Mouse (Mus musculus): Measurements from ENCODE around the gene Aqr.

Gene Aqr

GRCm38 (mm10) chr2:114060071-114060591 is 126.7 kb downstream of the Aqr start:
- DNase-seq (ENCODE audit: low read depth, low spot score), result peak; percentile 54

GRCm38 (mm10) chr2:114059608-114060007 is 127.2 kb downstream of the Aqr start:
- no peak for DNase-seq (ENCODE audit: low read depth, low spot score)

- peak; percentile 4 for DNase-seq (ENCODE audit: low read depth, low spot score)
These were observed 128.5 kb downstream of the Aqr start for GRCm38 (mm10) chr2:114058226-114058796.

GRCm38 (mm10) chr2:114057303-114057853 is 129.4 kb downstream of the Aqr start:
- peak; percentile 36 for DNase-seq (ENCODE audit: low read depth, low spot score)

GRCm38 (mm10) chr2:114054129-114054528 is 132.7 kb downstream of the Aqr start:
- no peak for DNase-seq (ENCODE audit: low read depth, low spot score)

GRCm38 (mm10) chr2:114052696-114053598 is 133.9 kb downstream of the Aqr start, which contains the start of gene Actc1:
TSS of gene Actc1 (minus strand) at chr2:114053548.
- DNase-seq (ENCODE audit: low read depth, low spot score), result no peak

GRCm38 (mm10) chr2:114051871-114052241 is 135.0 kb downstream of the Aqr start:
- DNase-seq (ENCODE audit: low read depth, low spot score), result no peak
